In genomic region chr7:31149271-31149670, GRCm38 (mm10) we compare ENCODE assay signal across 8 mouse cellular contexts. TPM values are rescaled to one million over a fixed set of nuclear protein-coding genes. Genes with fewer than 3 reads are reported as not detected.
DNase-seq lines count a peak whose midpoint lies in the region; ATAC-seq and TF ChIP-seq lines count a peak whose summit lies in the region.

No protein-coding gene starts in this region.

- no peak for DNase-seq in kidney, adult 8-10 months
- DNase-seq in frontal cortex, postnatal 14 days (ENCODE audit: low spot score in 2 of 2) = no peak
- DNase-seq in thymus, postnatal 10 days (ENCODE audit: low spot score in 2 of 2) = no peak
- DNase-seq in frontal cortex, postnatal 25 days (ENCODE audit: low spot score in 2 of 2) = no peak

- H3K9me3 ChIP-seq in kidney, embryonic 16.5 days (ENCODE audit: low read length) = no peaks in the 10 kb centered on the region
- no peaks in the 10 kb centered on the region for H3K9me3 ChIP-seq in hindbrain, embryonic 15.5 days
- H3K9me3 ChIP-seq in midbrain, embryonic 15.5 days = no peaks in the 10 kb centered on the region

- H3K4me2 ChIP-seq in kidney, embryonic 16.5 days (replicated peaks; ENCODE audit: low read depth, low read length) = peak overlapping the region; percentile 69
- H3K4me2 ChIP-seq in hindbrain, embryonic 15.5 days = peak overlapping the region; percentile 78
- H3K4me2 ChIP-seq in midbrain, embryonic 15.5 days = peak overlapping the region; percentile 75

- H3K27ac ChIP-seq in kidney, embryonic 16.5 days (ENCODE audit: low read length) = peak overlapping the region; percentile 92
- 0 out of 2 replicates have a peak overlapping the region, but pooled peaks have one; percentile 79 for H3K27ac ChIP-seq in cortical plate, adult 2 months (ENCODE audit: insufficient read depth, low read length)
- peak overlapping the region; percentile 93 for H3K27ac ChIP-seq in hindbrain, embryonic 15.5 days (replicated peaks)
- H3K27ac ChIP-seq in midbrain, embryonic 15.5 days = peak overlapping the region; percentile 93

- peaks cover 53% of the 10 kb centered on the region for H3K4me1 ChIP-seq in kidney, embryonic 16.5 days (ENCODE audit: insufficient read depth, low read length)
- peaks cover 8% of the 10 kb centered on the region for H3K4me1 ChIP-seq in cortical plate, adult 2 months (ENCODE audit: control insufficient read depth, insufficient read depth, low read length)
- H3K4me1 ChIP-seq in hindbrain, embryonic 15.5 days (replicated peaks) = peaks cover 41% of the 10 kb centered on the region
- peaks cover 27% of the 10 kb centered on the region for H3K4me1 ChIP-seq in midbrain, embryonic 15.5 days

- no peak for TF ChIP-seq POLR2A in cortical plate, adult 2 months (IDR thresholded peaks at IDR 0.05; ENCODE audit: extremely low read depth, insufficient read depth, low read length)

- peak overlapping the region; percentile 97 for H3K9ac ChIP-seq in kidney, embryonic 16.5 days (replicated peaks; ENCODE audit: low read length)
- H3K9ac ChIP-seq in hindbrain, embryonic 15.5 days = peak overlapping the region; percentile 91
- peak overlapping the region; percentile 90 for H3K9ac ChIP-seq in midbrain, embryonic 15.5 days

- WGBS in kidney, embryonic 16.5 days = 28% methylated on average over 9 of the region's 9 CpGs
- WGBS in hindbrain, embryonic 15.5 days = 23% methylated on average over 9 of the region's 9 CpGs
- 29% methylated on average over 9 of the region's 9 CpGs for WGBS in midbrain, embryonic 15.5 days

- H3K4me3 ChIP-seq in kidney, embryonic 16.5 days (ENCODE audit: low read length) = peak overlapping the region; percentile 88
- peak overlapping the region; percentile 75 for H3K4me3 ChIP-seq in cortical plate, adult 2 months (ENCODE audit: insufficient read depth, low read length)
- peak overlapping the region; percentile 59 for H3K4me3 ChIP-seq in hindbrain, embryonic 15.5 days
- H3K4me3 ChIP-seq in midbrain, embryonic 15.5 days = peak overlapping the region; percentile 63

- H3K27me3 ChIP-seq in kidney, embryonic 16.5 days (ENCODE audit: insufficient read depth, low read length) = no peaks in the 10 kb centered on the region
- H3K27me3 ChIP-seq in hindbrain, embryonic 15.5 days = no peaks in the 10 kb centered on the region
- no peaks in the 10 kb centered on the region for H3K27me3 ChIP-seq in midbrain, embryonic 15.5 days (replicated peaks)

- no peak for TF ChIP-seq CTCF in cortical plate, adult 2 months (IDR thresholded peaks at IDR 0.05; ENCODE audit: extremely low read depth, insufficient read depth, low read length)

- no peak for ATAC-seq in kidney, embryonic 16.5 days (ENCODE audit: low FRiP score, low TSS enrichment)
- peak; percentile 3; the same call in 1 of the 2 replicates for ATAC-seq in hindbrain, embryonic 15.5 days (ENCODE audit: low FRiP score, low read depth)
- ATAC-seq in midbrain, embryonic 15.5 days (replicated peaks) = 0 out of 2 replicates have a peak, but pooled peaks have one; percentile 0

- peaks cover 6% of the 10 kb centered on the region for H3K36me3 ChIP-seq in kidney, embryonic 16.5 days (ENCODE audit: insufficient read depth, low read length)
- H3K36me3 ChIP-seq in hindbrain, embryonic 15.5 days = no peaks in the 10 kb centered on the region; the same call in 1 of the 2 replicates
- no peaks in the 10 kb centered on the region for H3K36me3 ChIP-seq in midbrain, embryonic 15.5 days (replicated peaks)

RNA-seq across cellular contexts. Expression of gene Gramd1a, which starts 6.4 kb away (rescaled TPM):
- 73.3 and 73.4 TPM in 2 replicates for polyA plus RNA-seq in kidney, embryonic 16.5 days (2015; fragmentation: Nextera tagmentation; extraction: Ambion mirVana)
- 183 and 188 TPM in 2 replicates for polyA plus RNA-seq in cortical plate, adult 2 months (2012; rRNA removed)
- 212 and 233 TPM in 2 replicates for polyA plus RNA-seq in hindbrain, embryonic 15.5 days (2015; fragmentation: Nextera tagmentation; extraction: Ambion mirVana)
- polyA plus RNA-seq in midbrain, embryonic 15.5 days (2015; fragmentation: Nextera tagmentation; extraction: Ambion mirVana) = 262 and 274 TPM in 2 replicates

RNA-seq across cellular contexts. Expression of gene Scn1b, which starts 22.5 kb away (rescaled TPM):
- polyA plus RNA-seq in kidney, embryonic 16.5 days (2015; fragmentation: Nextera tagmentation; extraction: Ambion mirVana) = 1.4 and 1.8 TPM in 2 replicates
- polyA plus RNA-seq in cortical plate, adult 2 months (2012; rRNA removed) = 1,195 and 1,252 TPM in 2 replicates
- polyA plus RNA-seq in hindbrain, embryonic 15.5 days (2015; fragmentation: Nextera tagmentation; extraction: Ambion mirVana) = 16.5 and 18.7 TPM in 2 replicates
- polyA plus RNA-seq in midbrain, embryonic 15.5 days (2015; fragmentation: Nextera tagmentation; extraction: Ambion mirVana) = 9.2 and 9.9 TPM in 2 replicates

RNA-seq across cellular contexts. Expression of gene Hpn, which starts 34.2 kb away (rescaled TPM):
- 72.9 and 77.0 TPM in 2 replicates for polyA plus RNA-seq in kidney, embryonic 16.5 days (2015; fragmentation: Nextera tagmentation; extraction: Ambion mirVana)
- polyA plus RNA-seq in cortical plate, adult 2 months (2012; rRNA removed) = 4.2 and 4.9 TPM in 2 replicates
- polyA plus RNA-seq in hindbrain, embryonic 15.5 days (2015; fragmentation: Nextera tagmentation; extraction: Ambion mirVana) = 0.51 and 0.56 TPM in 2 replicates
- polyA plus RNA-seq in midbrain, embryonic 15.5 days (2015; fragmentation: Nextera tagmentation; extraction: Ambion mirVana) = 0.47 and 0.80 TPM in 2 replicates

Comparison
In these comparisons a context has a peak if more than half of its experiments do, and no peak if none do; other contexts are left out.
1. RNA of gene Scn1b, which starts 22.5 kb away (polyA plus RNA-seq): 1,195 to 1,252 TPM in cortical plate, adult 2 months; 16.5 to 18.7 TPM in hindbrain, embryonic 15.5 days, 9.2 to 9.9 TPM in midbrain, embryonic 15.5 days and 1.4 to 1.8 TPM in kidney, embryonic 16.5 days; every median in the first group is over 10 times any median in the second.
2. RNA of gene Hpn, which starts 34.2 kb away (polyA plus RNA-seq): 72.9 to 77.0 TPM in kidney, embryonic 16.5 days; 4.2 to 4.9 TPM in cortical plate, adult 2 months, 0.47 to 0.80 TPM in midbrain, embryonic 15.5 days and 0.51 to 0.56 TPM in hindbrain, embryonic 15.5 days; every median in the first group is over 10 times any median in the second.
3. Peak in every context shown above with its lines, with median percentiles within 50 percentile points of each other: H3K27ac ChIP-seq, H3K4me2 ChIP-seq, H3K4me3 ChIP-seq and H3K9ac ChIP-seq.